ENCODE assay signal across 7 mouse cellular contexts in the genomic region with DNA sequence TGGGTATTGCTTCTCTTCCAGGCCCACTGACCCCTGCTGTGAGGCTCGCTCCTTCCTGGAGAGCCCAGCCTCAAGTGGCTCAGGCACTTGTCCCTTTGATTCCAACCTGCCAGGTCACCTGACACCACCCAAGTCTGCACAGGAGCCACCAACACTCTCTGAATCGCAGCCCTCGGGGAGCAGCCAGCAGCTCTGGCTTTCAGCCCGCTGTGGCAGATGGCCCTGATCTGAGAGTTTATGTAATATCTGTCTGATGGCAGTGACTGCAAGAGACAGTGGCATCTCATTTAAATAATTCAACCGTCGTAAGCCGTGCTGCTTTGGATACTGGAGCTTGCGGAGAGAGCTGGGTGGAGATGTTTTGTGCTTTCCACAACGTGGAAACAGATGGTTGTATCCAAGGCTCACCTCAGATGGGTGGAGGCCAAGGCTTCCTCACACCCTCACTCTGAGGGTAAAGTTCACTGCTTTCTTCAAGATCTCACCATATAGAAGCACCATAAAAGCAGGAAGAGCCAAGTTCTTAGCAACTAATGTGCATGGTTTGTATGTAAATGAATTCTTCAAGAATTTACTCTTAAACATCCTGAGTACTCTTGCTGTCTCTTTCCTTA. TPM values are rescaled to one million over a fixed set of nuclear protein-coding genes. Genes with fewer than 3 reads are reported as not detected.
DNase-seq lines count a peak whose midpoint lies in the region; ATAC-seq and TF ChIP-seq lines count a peak whose summit lies in the region.

No protein-coding gene starts in this region.

- H3K9me3 ChIP-seq in forebrain, postnatal 0 days (ENCODE audit: low read length) = no peaks in the 10 kb centered on the region
- H3K9me3 ChIP-seq in hindbrain, postnatal 0 days (ENCODE audit: low read length) = no peaks in the 10 kb centered on the region
- H3K9me3 ChIP-seq in lung, embryonic 15.5 days = no peaks in the 10 kb centered on the region
- no peaks in the 10 kb centered on the region for H3K9me3 ChIP-seq in liver, postnatal 0 days (ENCODE audit: low read length)

- no peaks in the 10 kb centered on the region for H3K36me3 ChIP-seq in forebrain, postnatal 0 days (ENCODE audit: insufficient read depth)
- no peaks in the 10 kb centered on the region for H3K36me3 ChIP-seq in hindbrain, postnatal 0 days (ENCODE audit: insufficient read depth, low read length)
- no peaks in the 10 kb centered on the region for H3K36me3 ChIP-seq in lung, embryonic 15.5 days
- no peaks in the 10 kb centered on the region for H3K36me3 ChIP-seq in liver, postnatal 0 days (replicated peaks; ENCODE audit: insufficient read depth, low read length)

- peak; percentile 88 for DNase-seq in MN1 (ENCODE audit: low spot score)
- DNase-seq in adrenal gland, adult 2 months = peak; percentile 86
- peak; percentile 79 for DNase-seq in forebrain, postnatal 0 days
- peak; percentile 80 for DNase-seq in hindbrain, postnatal 0 days (ENCODE audit: low spot score)
- no peak for DNase-seq in testis, postnatal 10 days (ENCODE audit: low spot score)
- DNase-seq in liver, postnatal 0 days = no peak

- no peak overlapping the region for H3K4me3 ChIP-seq in forebrain, postnatal 0 days (ENCODE audit: low read depth, low read length)
- H3K4me3 ChIP-seq in hindbrain, postnatal 0 days (ENCODE audit: low read length) = no peak overlapping the region
- no peak overlapping the region for H3K4me3 ChIP-seq in lung, embryonic 15.5 days
- no peak overlapping the region for H3K4me3 ChIP-seq in liver, postnatal 0 days (ENCODE audit: low read depth, low read length)

- no peak for TF ChIP-seq EP300 in liver, postnatal 0 days (IDR thresholded peaks at IDR 0.05; ENCODE audit: low read depth)

- H3K4me1 ChIP-seq in forebrain, postnatal 0 days (ENCODE audit: insufficient read depth) = 0 out of 2 replicates have a peak, but pooled peaks cover 6% of the 10 kb centered on the region
- H3K4me1 ChIP-seq in hindbrain, postnatal 0 days (ENCODE audit: insufficient read depth, low read length) = no peaks in the 10 kb centered on the region; the same call in 1 of the 2 replicates
- H3K4me1 ChIP-seq in lung, embryonic 15.5 days = peaks cover 29% of the 10 kb centered on the region
- peaks cover 8% of the 10 kb centered on the region for H3K4me1 ChIP-seq in liver, postnatal 0 days (ENCODE audit: insufficient read depth)

- no peak overlapping the region for H3K9ac ChIP-seq in forebrain, postnatal 0 days
- H3K9ac ChIP-seq in hindbrain, postnatal 0 days (replicated peaks; ENCODE audit: low read length) = no peak overlapping the region
- no peak overlapping the region for H3K9ac ChIP-seq in lung, embryonic 15.5 days
- H3K9ac ChIP-seq in liver, postnatal 0 days (replicated peaks) = no peak overlapping the region

- peak overlapping the region; percentile 16; the same call in 1 of the 2 replicates for H3K27ac ChIP-seq in forebrain, postnatal 0 days (ENCODE audit: low read depth, low read length)
- no peak overlapping the region for H3K27ac ChIP-seq in hindbrain, postnatal 0 days
- no peak overlapping the region for H3K27ac ChIP-seq in lung, embryonic 15.5 days
- H3K27ac ChIP-seq in liver, postnatal 0 days (ENCODE audit: low read depth) = no peak overlapping the region

- TF ChIP-seq CTCF in forebrain, postnatal 0 days (IDR thresholded peaks at IDR 0.05; ENCODE audit: low read depth) = no peak
- no peak for TF ChIP-seq CTCF in hindbrain, postnatal 0 days (IDR thresholded peaks at IDR 0.05; ENCODE audit: low read depth)
- TF ChIP-seq CTCF in liver, postnatal 0 days (IDR thresholded peaks at IDR 0.05; ENCODE audit: low read depth) = no peak

- H3K4me2 ChIP-seq in forebrain, postnatal 0 days (ENCODE audit: low read depth) = no peak overlapping the region
- H3K4me2 ChIP-seq in hindbrain, postnatal 0 days (ENCODE audit: low read depth, low read length) = no peak overlapping the region
- no peak overlapping the region for H3K4me2 ChIP-seq in lung, embryonic 15.5 days
- H3K4me2 ChIP-seq in liver, postnatal 0 days (ENCODE audit: low read depth, low read length) = no peak overlapping the region

- WGBS in forebrain, postnatal 0 days = 20% methylated on average over 9 of the region's 9 CpGs
- WGBS in hindbrain, postnatal 0 days = 29% methylated on average over 9 of the region's 9 CpGs
- 30% methylated on average over 9 of the region's 9 CpGs for WGBS in lung, embryonic 15.5 days
- WGBS in liver, postnatal 0 days (ENCODE audit: insufficient replicate concordance) = 75% methylated on average over 9 of the region's 9 CpGs

- ATAC-seq in forebrain, postnatal 0 days = peak; percentile 58
- peak; percentile 46 for ATAC-seq in hindbrain, postnatal 0 days
- ATAC-seq in lung, embryonic 15.5 days (ENCODE audit: borderline replicate concordance, extremely low read depth, low FRiP score, low TSS enrichment) = peak; percentile 50; the same call in 1 of the 2 replicates
- no peak for ATAC-seq in liver, postnatal 0 days

- H3K27me3 ChIP-seq in forebrain, postnatal 0 days (ENCODE audit: insufficient read depth, low read length) = no peaks in the 10 kb centered on the region
- no peaks in the 10 kb centered on the region for H3K27me3 ChIP-seq in hindbrain, postnatal 0 days (ENCODE audit: insufficient read depth, low read length)
- no peaks in the 10 kb centered on the region for H3K27me3 ChIP-seq in lung, embryonic 15.5 days
- H3K27me3 ChIP-seq in liver, postnatal 0 days (ENCODE audit: insufficient read depth, low read length) = no peaks in the 10 kb centered on the region

RNA-seq across cellular contexts. Expression of a gene that starts 24.9 kb away (rescaled TPM):
- 1 to 10 TPM; 1.2 to 1.8 TPM for total RNA-seq in adrenal gland, adult 2 months (2021)
- polyA plus RNA-seq in adrenal gland, adult 2 months (2012; rRNA removed) = 0.79 and 1.1 TPM in 2 replicates
- 2.8 and 6.4 TPM in 2 replicates for total RNA-seq in forebrain, postnatal 0 days (2014; rRNA removed)
- polyA plus RNA-seq in forebrain, postnatal 0 days (2015; fragmentation: Nextera tagmentation; extraction: Ambion mirVana) = 0.58 and 0.73 TPM in 2 replicates
- 7.1 and 10.7 TPM in 2 replicates for total RNA-seq in hindbrain, postnatal 0 days (2014; rRNA removed)
- polyA plus RNA-seq in hindbrain, postnatal 0 days (2015; fragmentation: Nextera tagmentation; extraction: Ambion mirVana) = 2.2 and 2.5 TPM in 2 replicates
- 2.9 and 3.0 TPM in 2 replicates for polyA plus RNA-seq in lung, embryonic 15.5 days (2015; fragmentation: Nextera tagmentation; extraction: Ambion mirVana)
- 0.19 and 0.22 TPM in 2 replicates for polyA plus RNA-seq in liver, postnatal 0 days (2015; fragmentation: Nextera tagmentation; extraction: Ambion mirVana)

Comparison
In these comparisons a context has a peak if more than half of its experiments do, and no peak if none do; other contexts are left out.
1. DNase-seq: peak in MN1 (single experiment), adrenal gland, adult 2 months (single experiment), forebrain, postnatal 0 days (single experiment) and hindbrain, postnatal 0 days (single experiment); none in testis, postnatal 10 days (single experiment) and liver, postnatal 0 days (single experiment).